Mouse (Mus musculus) liver, postnatal 0 days (tissue): ENCODE results near the gene Srrt. TPM values are rescaled to one million over a fixed set of nuclear protein-coding genes. Genes with fewer than 3 reads are reported as not detected.
A peak's percentile ranks its signal among the peaks of the same experiment; 100 is the strongest.

ENCODE experiments used
- ATAC-seq: fragments of 200-750 bp; cut with Nextera tagmentation; 2 replicates; pipeline ENCODE4 v1.8.0; 2017; ENCODE audit warnings: mild to moderate bottlenecking, moderate library complexity
- DNase-seq: peaks from one replicate; pipeline ENCODE4 v3.0.0-alpha.2; 2016
- H3K27ac ChIP-seq: fragments of 300-500 bp; sonication (generic); 2 replicates; pipeline ENCODE4 v1.5.1; 2014; ENCODE audit warnings: antibody characterized with exemption, moderate library complexity, mild to moderate bottlenecking, low read depth
- H3K27me3 ChIP-seq: fragments of 300-500 bp; sonication (generic); 2 replicates; pipeline ENCODE4 v1.6.1; 2014; ENCODE audit warnings: low read length, control low read depth, mixed read lengths; ENCODE audit not compliant: insufficient read depth
- H3K36me3 ChIP-seq: fragments of 300-500 bp; sonication (generic); replicated peaks from 2 replicates; pipeline ENCODE4 v1.6.1; 2014; ENCODE audit warnings: mild to moderate bottlenecking, control low read depth, low read length, moderate library complexity, mixed read lengths; ENCODE audit not compliant: insufficient read depth
- H3K4me1 ChIP-seq: fragments of 300-500 bp; sonication (generic); 2 replicates; pipeline ENCODE4 v1.6.1; 2014; ENCODE audit warnings: antibody characterized with exemption, mild to moderate bottlenecking, control low read depth; ENCODE audit not compliant: insufficient read depth
- H3K4me2 ChIP-seq: fragments of 300-500 bp; sonication (generic); 2 replicates; pipeline ENCODE4 v1.6.1; 2014; ENCODE audit warnings: low read depth, mild to moderate bottlenecking, low read length, moderate library complexity, mixed read lengths
- H3K4me3 ChIP-seq: fragments of 300-500 bp; sonication (generic); 2 replicates; pipeline ENCODE4 v1.5.1; 2014; ENCODE audit warnings: low read depth, low read length
- H3K9ac ChIP-seq: fragments of 300-500 bp; sonication (generic); replicated peaks from 2 replicates; pipeline ENCODE4 v1.6.1; 2014; ENCODE audit warnings: mild to moderate bottlenecking, moderate library complexity
- H3K9me3 ChIP-seq: fragments of 300-500 bp; sonication (generic); 2 replicates; pipeline ENCODE4 v1.6.1; 2016; ENCODE audit warnings: mild to moderate bottlenecking, control low read depth, low read length, mixed read lengths
- CTCF ChIP-seq: sonication (generic); IDR thresholded peaks from 2 replicates; pipeline ENCODE4 v1.5.1; 2016; ENCODE audit warnings: antibody characterized with exemption, low read depth
- EP300 ChIP-seq: IDR thresholded peaks from 2 replicates; pipeline ENCODE4 v1.6.1; 2016; ENCODE audit warnings: antibody characterized with exemption, low read depth, mild to moderate bottlenecking
- WGBS: fragments of 180-500 bp; shearing (Covaris S2); extraction: QIAGEN DNeasy Blood & Tissue Kit; methylation state at CpG from one replicate; pipeline ENCODE4 v1.1.7; 2014; ENCODE audit not compliant: insufficient replicate concordance; 5-methylcytosine and 5-hydroxymethylcytosine counted together
- polyA plus RNA-seq: library from polyadenylated mRNA; unstranded; fragments of >200 nt; fragmentation: Nextera tagmentation; extraction: Ambion mirVana; gene quantifications from 2 replicates; pipeline ENCODE4 v1.2.1, GENCODE M21; 2015

Gene Srrt
- polyA plus RNA-seq, 1 experiment from 2014 or later, result 28.2 TPM

GRCm38 (mm10) chr5:137305822-137306221 lies 1.7 kb downstream of the Srrt start:
- ATAC-seq (no peak), DNase-seq (peak; percentile 12)

DNA sequence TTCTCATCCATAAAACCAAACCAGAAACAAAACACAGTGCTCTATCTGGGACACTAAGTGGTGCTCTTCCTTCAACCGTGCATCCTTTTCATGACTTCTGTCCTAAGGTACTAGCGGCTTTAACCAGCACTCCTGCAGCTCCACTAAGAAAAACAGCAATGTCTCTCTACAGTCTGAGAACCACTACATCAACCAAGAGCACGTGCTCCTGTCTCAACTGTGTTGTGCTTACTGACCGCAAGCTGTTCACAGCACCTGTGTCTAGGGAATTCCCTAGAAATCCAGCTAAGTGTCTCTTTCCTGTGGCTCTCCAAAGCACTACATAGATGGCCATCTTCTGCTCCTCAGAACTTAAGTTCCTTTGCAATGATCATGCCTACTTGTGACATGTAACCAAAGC lies 2.7 kb downstream of the Srrt start:
- DNase-seq, result no peak
- peaks cover 24% of the 10 kb centered on the region for H3K4me1 ChIP-seq

More at GRCm38 (mm10) chr5:137305822-137306221, 1.7 kb downstream of the Srrt start:
- H3K4me3 ChIP-seq, result peak overlapping the region; percentile 85
- H3K27me3 ChIP-seq, result no peaks in the 10 kb centered on the region
- H3K9ac ChIP-seq, result peak overlapping the region; percentile 95
- H3K4me1 ChIP-seq, result peaks cover 24% of the 10 kb centered on the region
- TF ChIP-seq CTCF (no peak), EP300 (no peak)
- H3K4me2 ChIP-seq, result peak overlapping the region; percentile 74
- H3K27ac ChIP-seq, result no peak overlapping the region
- peaks cover 59% of the 10 kb centered on the region for H3K36me3 ChIP-seq
- 26% methylated on average over 3 of the region's 3 CpGs for WGBS
- H3K9me3 ChIP-seq, result no peaks in the 10 kb centered on the region

GRCm38 (mm10) chr5:137304165-137304564 lies 3.3 kb downstream of the Srrt start:
- Histone ChIP-seq H3K9ac (no peak overlapping the region), H3K36me3 (peaks cover 63% of the 10 kb centered on the region), H3K4me2 (peak overlapping the region; percentile 74; the same call in 1 of the 2 replicates), H3K27ac (no peak overlapping the region), H3K4me1 (peaks cover 24% of the 10 kb centered on the region), H3K9me3 (no peaks in the 10 kb centered on the region), H3K27me3 (no peaks in the 10 kb centered on the region), H3K4me3 (no peak overlapping the region)
- TF ChIP-seq CTCF (no peak), EP300 (no peak)
- WGBS, result 69% methylated on average over 3 of the region's 3 CpGs
- no peak for ATAC-seq
- DNase-seq, result no peak

More for the DNA sequence above, 2.7 kb downstream of the Srrt start:
- 74% methylated on average over 4 of the region's 4 CpGs for whole genome bisulfite sequencing
- Histone ChIP-seq H3K9ac (peak overlapping the region; percentile 95), H3K36me3 (peaks cover 63% of the 10 kb centered on the region), H3K4me3 (no peak overlapping the region; the same call in 1 of the 2 replicates), H3K4me2 (peak overlapping the region; percentile 74), H3K9me3 (no peaks in the 10 kb centered on the region), H3K27me3 (no peaks in the 10 kb centered on the region), H3K27ac (no peak overlapping the region)
- no peak for ATAC-seq
- TF ChIP-seq EP300 (no peak), CTCF (no peak)

DNA sequence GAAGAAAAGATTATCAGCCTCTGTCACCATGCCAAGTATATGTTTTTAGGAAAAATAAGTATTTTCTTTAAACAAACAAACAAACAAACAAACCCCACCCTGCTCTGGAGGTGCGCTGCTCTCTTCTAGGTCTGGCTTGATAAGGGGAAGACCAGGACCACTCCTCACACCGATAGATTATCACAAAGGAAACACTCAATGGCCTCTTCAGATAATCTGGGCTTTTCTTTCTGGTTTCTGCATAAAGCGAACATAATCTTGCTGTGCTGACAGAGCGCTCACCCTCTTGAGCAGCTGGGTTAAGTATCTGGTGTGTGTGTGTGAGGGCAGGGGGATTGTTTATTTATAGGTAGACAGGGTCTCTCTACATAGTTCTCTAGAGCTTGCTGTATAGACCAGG lies 3.9 kb downstream of the Srrt start:
- TF ChIP-seq CTCF, result no peak
- no peak for TF ChIP-seq EP300
- Histone ChIP-seq H3K9ac (no peak overlapping the region), H3K4me1 (peaks cover 24% of the 10 kb centered on the region), H3K9me3 (no peaks in the 10 kb centered on the region), H3K36me3 (peaks cover 65% of the 10 kb centered on the region), H3K27ac (no peak overlapping the region), H3K4me3 (no peak overlapping the region), H3K27me3 (no peaks in the 10 kb centered on the region), H3K4me2 (no peak overlapping the region)
- WGBS, result 46% methylated on average over 4 of the region's 4 CpGs
- ATAC-seq, result no peak
- no peak for DNase-seq

DNA sequence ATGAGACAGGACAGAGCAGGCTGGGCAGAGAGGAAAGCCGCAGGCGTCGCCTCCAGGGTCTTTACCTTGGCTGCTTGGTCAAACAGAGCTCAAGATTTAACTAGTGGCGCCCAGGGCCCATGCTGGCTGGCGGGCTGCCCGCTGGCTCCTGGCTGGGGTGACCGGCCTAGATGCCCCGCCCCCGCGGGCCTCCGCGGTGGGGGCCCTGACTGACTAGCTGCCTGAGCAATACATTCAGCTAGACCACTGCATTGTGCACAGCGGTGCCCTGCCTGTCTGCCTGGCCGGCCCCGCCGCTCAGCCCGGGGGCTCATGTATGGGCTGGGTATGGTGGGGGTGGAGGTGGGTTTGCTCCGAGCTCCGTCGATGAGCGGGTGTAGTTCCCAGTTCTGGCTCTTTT lies 6.2 kb downstream of the Srrt start:
- Histone ChIP-seq H3K9me3 (no peaks in the 10 kb centered on the region), H3K27ac (no peak overlapping the region), H3K4me3 (no peak overlapping the region), H3K9ac (no peak overlapping the region), H3K27me3 (no peaks in the 10 kb centered on the region), H3K36me3 (peaks cover 89% of the 10 kb centered on the region), H3K4me1 (peaks cover 17% of the 10 kb centered on the region), H3K4me2 (no peak overlapping the region)
- peak; percentile 51 for DNase-seq
- TF ChIP-seq EP300, result no peak
- no peak for TF ChIP-seq CTCF
- WGBS, result 77% methylated on average over 16 of the region's 21 CpGs
- peak; percentile 29; the same call in 1 of the 2 replicates for ATAC-seq

DNA sequence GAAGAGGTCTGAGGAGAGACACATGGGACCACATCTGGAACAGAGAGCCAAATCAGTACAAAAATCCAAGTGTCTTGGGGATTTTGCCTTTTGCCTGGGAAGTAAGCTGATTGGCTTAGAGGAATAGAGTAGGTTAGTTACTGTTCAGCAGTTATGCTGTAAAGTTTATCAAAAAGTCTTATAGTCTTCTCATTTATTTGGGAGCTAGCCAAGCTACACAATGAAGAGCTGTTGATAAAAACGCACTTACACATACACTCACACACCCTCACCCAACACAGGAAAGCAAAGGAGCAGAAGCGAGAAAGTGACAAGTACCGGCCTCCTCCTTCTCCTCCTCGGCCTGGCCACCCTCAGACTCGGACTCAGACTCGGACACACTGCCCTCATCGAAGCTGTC lies 8.2 kb downstream of the Srrt start:
- no peak for ATAC-seq
- 68% methylated on average over 7 of the region's 7 CpGs for WGBS
- no peak overlapping the region for H3K4me3 ChIP-seq
- H3K9me3 ChIP-seq, result no peaks in the 10 kb centered on the region
- H3K27me3 ChIP-seq, result no peaks in the 10 kb centered on the region
- peaks cover 7% of the 10 kb centered on the region for H3K4me1 ChIP-seq
- H3K36me3 ChIP-seq, result peaks cover 90% of the 10 kb centered on the region
- H3K9ac ChIP-seq, result no peak overlapping the region
- no peak overlapping the region for H3K4me2 ChIP-seq
- H3K27ac ChIP-seq, result no peak overlapping the region
- TF ChIP-seq EP300, result no peak
- TF ChIP-seq CTCF, result no peak
- DNase-seq, result no peak

DNA sequence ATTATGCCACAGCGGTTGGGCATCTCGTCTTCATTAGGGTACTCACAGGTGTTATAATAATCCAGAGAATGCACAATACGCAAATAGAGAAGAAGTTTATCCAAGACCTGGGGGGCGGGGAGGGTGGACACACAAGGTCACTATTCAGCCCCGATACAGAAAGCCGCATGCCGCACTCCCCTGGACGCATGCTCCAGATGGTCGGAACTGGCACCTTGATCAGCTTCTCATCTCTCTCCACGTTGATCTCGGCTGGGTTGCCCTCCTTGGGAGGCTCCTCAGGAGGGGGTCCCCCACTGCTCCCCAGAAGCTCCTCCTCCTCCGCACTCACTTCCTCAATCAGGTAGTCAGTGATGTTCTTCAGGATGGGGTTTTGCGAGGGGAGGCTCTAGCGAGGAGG lies 10.3 kb downstream of the Srrt start:
- peaks cover 21% of the 10 kb centered on the region for H3K4me1 ChIP-seq
- no peaks in the 10 kb centered on the region for H3K27me3 ChIP-seq
- 91% methylated on average over 14 of the region's 14 CpGs for WGBS
- peaks cover 69% of the 10 kb centered on the region for H3K36me3 ChIP-seq
- no peak for ATAC-seq
- no peak overlapping the region for H3K27ac ChIP-seq
- H3K4me2 ChIP-seq, result no peak overlapping the region
- H3K9ac ChIP-seq, result no peak overlapping the region
- DNase-seq, result no peak
- TF ChIP-seq CTCF, result no peak
- no peak for TF ChIP-seq EP300
- no peaks in the 10 kb centered on the region for H3K9me3 ChIP-seq
- H3K4me3 ChIP-seq, result no peak overlapping the region
